Mouse (Mus musculus): ENCODE results near the gene Fnip2. TPM values are rescaled to one million over a fixed set of nuclear protein-coding genes. Genes with fewer than 3 reads are reported as not detected.

The Fnip2 gene
- polyA plus RNA-seq, 1 experiment from 2014 or later = 7.3 TPM

DNA sequence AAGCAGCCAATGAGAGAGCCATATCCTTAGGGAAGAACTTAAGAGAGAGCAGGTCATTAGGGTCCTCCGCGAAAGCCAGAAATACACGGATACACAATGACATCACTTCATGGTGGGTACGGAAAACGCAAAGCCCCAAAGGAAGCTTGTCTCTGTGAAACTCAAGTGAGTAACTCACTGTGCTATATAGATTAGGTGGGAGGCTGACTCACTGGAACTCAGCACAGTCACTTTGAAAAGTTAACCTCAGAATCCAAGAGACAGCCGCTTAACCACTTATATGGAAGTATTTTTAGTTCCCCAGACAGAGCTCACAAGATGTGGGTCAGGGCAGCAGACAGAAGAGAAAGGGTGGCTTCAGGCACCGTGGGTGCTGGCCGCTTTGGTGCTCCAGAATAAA is 122.6 kb downstream of the Fnip2 start:
- H3K4me1 ChIP-seq = no peaks in the 10 kb centered on the region; the same call in 1 of the 2 replicates
- H3K27me3 ChIP-seq = no peaks in the 10 kb centered on the region
- 83% methylated on average over 8 of the region's 8 CpGs for WGBS
- H3K9ac ChIP-seq = no peak overlapping the region
- H3K4me3 ChIP-seq (replicated peaks) = no peak overlapping the region
- no peaks in the 10 kb centered on the region for H3K9me3 ChIP-seq
- H3K4me2 ChIP-seq = no peak overlapping the region
- H3K36me3 ChIP-seq (replicated peaks) = no peaks in the 10 kb centered on the region
- no peak overlapping the region for H3K27ac ChIP-seq
- ATAC-seq (ENCODE audit: low FRiP score) = no peak

DNA sequence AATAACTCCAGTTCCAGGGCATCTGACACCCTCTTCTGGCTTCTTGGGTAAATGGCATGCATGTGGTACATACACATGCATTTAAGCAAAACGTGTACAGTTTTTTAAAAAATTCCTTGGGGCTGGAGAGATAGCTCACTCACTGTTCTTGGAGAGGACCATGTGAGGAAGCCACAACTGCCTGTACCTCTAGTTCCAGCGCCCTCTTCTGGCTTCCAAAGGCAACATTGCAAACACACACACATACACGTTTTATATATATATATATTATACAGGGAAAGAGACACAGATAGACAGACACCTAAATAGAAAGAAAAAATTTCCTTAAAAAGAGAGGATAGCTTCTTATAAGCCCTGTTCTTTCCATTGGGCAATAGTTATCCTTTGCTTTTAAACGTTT is 123.7 kb downstream of the Fnip2 start:
- H3K4me1 ChIP-seq = no peaks in the 10 kb centered on the region; the same call in 1 of the 2 replicates
- H3K9me3 ChIP-seq = no peaks in the 10 kb centered on the region
- no peak overlapping the region for H3K4me2 ChIP-seq
- H3K36me3 ChIP-seq (replicated peaks) = no peaks in the 10 kb centered on the region
- H3K27ac ChIP-seq = no peak overlapping the region
- H3K27me3 ChIP-seq = no peaks in the 10 kb centered on the region
- no peak overlapping the region for H3K4me3 ChIP-seq (replicated peaks)
- WGBS = 73% methylated on average over 4 of the region's 4 CpGs
- no peak overlapping the region for H3K9ac ChIP-seq
- no peak for ATAC-seq (ENCODE audit: low FRiP score)

DNA sequence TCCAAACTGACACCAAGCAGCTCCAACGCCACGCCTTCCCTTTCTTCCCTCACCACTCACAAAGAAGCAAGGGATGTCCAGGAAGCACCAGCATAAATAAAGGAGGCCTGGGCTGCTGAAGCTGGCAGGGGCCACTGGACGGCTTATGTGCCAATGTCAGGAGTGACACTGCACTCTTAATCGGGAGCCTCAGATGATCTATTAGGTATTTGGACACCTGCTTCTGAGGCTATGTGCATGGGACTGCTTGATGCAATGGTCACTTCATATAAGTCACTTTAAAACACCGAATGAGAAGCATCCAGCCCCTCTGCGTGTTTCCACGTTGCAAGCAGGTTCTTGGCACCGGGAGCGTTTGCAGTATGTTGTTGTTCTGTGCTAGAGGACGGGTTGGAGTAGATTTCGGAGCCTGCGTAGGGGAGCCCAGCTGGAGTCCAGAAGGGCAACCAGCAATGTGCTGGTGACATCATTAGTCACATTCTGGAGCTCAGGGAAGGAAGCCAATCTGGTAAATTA is 126.6 kb downstream of the Fnip2 start:
- H3K4me3 ChIP-seq (replicated peaks) = no peak overlapping the region
- 74% methylated on average over 12 of the region's 12 CpGs for WGBS
- no peaks in the 10 kb centered on the region for H3K36me3 ChIP-seq (replicated peaks)
- 0 out of 2 replicates have a peak, but pooled peaks have one; percentile 67 for ATAC-seq (ENCODE audit: low FRiP score)
- H3K9me3 ChIP-seq = no peaks in the 10 kb centered on the region
- no peaks in the 10 kb centered on the region; the same call in 1 of the 2 replicates for H3K4me1 ChIP-seq
- no peaks in the 10 kb centered on the region for H3K27me3 ChIP-seq
- no peak overlapping the region for H3K4me2 ChIP-seq
- no peak overlapping the region for H3K27ac ChIP-seq
- no peak overlapping the region for H3K9ac ChIP-seq

DNA sequence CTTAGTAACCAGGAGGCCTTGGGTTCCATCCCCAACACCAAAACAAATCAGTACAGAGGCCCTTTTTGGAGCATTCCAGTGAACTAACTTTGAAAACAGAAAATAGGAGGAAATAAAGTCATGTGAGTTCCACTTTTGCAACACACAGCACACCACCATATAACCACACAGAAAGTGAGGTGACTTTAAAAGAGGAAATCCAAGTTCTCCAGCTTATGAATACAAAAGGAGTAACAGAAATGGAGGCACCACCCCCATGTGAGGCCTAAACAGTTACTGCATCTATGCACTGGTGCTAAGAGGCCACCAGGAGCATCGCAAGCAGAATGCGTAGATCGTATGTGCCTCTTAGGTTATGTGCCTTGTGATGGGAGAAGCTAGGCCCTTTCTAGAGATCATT is 129.3 kb downstream of the Fnip2 start:
- no peaks in the 10 kb centered on the region for H3K27me3 ChIP-seq
- 98% methylated on average over 3 of the region's 3 CpGs for WGBS
- H3K36me3 ChIP-seq (replicated peaks) = no peaks in the 10 kb centered on the region
- no peaks in the 10 kb centered on the region; the same call in 1 of the 2 replicates for H3K4me1 ChIP-seq
- no peak overlapping the region for H3K4me3 ChIP-seq (replicated peaks)
- no peak overlapping the region for H3K9ac ChIP-seq
- H3K9me3 ChIP-seq = no peaks in the 10 kb centered on the region
- H3K27ac ChIP-seq = no peak overlapping the region
- no peak for ATAC-seq (ENCODE audit: low FRiP score)
- H3K4me2 ChIP-seq = no peak overlapping the region

DNA sequence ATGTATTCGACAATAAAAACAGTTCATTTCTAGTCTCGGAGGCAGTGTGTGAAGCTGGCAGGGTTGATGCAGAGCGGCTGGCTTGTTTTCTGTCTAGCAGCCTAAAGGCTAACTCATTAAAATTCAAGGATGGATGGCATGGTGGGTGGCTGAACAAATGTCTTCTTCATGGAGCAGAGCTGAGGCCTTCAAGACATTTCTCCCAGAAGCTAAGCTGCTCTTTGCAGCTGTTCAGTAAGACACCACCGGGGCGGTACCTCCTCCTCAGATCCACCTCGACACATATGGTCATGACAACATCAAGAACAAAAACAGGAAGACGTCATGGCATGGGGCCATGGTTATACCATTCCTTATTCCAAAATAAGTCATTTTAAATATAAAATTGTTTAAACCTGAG is 131.4 kb downstream of the Fnip2 start:
- no peak overlapping the region for H3K9ac ChIP-seq
- 81% methylated on average over 7 of the region's 7 CpGs for WGBS
- H3K9me3 ChIP-seq = no peaks in the 10 kb centered on the region
- H3K4me2 ChIP-seq = no peak overlapping the region
- no peak overlapping the region for H3K27ac ChIP-seq
- H3K36me3 ChIP-seq (replicated peaks) = no peaks in the 10 kb centered on the region
- no peaks in the 10 kb centered on the region; the same call in 1 of the 2 replicates for H3K4me1 ChIP-seq
- no peaks in the 10 kb centered on the region for H3K27me3 ChIP-seq
- H3K4me3 ChIP-seq (replicated peaks) = no peak overlapping the region
- ATAC-seq (ENCODE audit: low FRiP score) = no peak

DNA sequence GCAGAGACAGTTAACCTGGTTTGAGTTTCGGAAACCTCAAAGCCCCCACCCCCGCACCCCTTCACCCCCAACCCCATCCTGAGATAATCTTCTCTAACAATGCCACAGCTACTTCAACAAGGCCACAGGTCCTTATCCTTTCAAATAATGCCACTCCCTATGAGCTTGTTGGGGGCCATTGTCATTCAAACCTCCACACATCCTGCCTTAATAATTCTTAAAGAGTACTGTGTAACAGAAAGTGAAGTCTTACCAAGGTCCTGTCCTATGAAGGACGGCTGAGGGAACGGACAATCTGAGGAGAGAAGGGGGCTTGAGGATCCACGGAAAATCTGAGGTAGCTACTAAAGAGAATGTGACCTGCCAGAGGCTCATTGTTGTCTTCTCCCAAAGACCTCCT is 132.6 kb downstream of the Fnip2 start:
- no peak for ATAC-seq (ENCODE audit: low FRiP score)
- 32% methylated on average over 5 of the region's 5 CpGs for WGBS
- H3K27me3 ChIP-seq = no peaks in the 10 kb centered on the region
- H3K4me1 ChIP-seq = no peaks in the 10 kb centered on the region
- H3K27ac ChIP-seq = no peak overlapping the region
- H3K4me3 ChIP-seq (replicated peaks) = no peak overlapping the region
- H3K9me3 ChIP-seq = no peaks in the 10 kb centered on the region
- no peak overlapping the region for H3K4me2 ChIP-seq
- no peak overlapping the region for H3K9ac ChIP-seq
- H3K36me3 ChIP-seq (replicated peaks) = no peaks in the 10 kb centered on the region

DNA sequence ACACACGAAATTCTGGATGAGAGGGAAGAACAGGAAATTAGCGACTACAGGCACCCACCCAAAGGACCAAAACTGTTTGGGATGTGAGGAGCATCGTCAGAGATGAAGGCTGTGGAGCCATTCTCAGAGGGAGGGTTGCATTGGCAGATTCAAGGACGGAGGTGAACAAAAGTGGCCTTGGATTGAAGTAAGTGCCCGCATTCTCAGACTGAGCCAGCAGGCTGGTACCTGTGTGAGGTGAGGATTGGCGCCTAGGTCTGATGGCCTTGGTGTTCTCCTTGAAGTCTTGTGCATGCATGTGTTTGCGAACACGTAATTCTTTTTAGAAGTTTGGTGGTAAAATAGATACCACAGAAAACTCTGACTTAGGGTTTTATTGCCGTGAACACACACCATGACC is 133.2 kb downstream of the Fnip2 start:
- H3K9ac ChIP-seq = no peak overlapping the region
- no peak overlapping the region for H3K4me2 ChIP-seq
- no peaks in the 10 kb centered on the region for H3K27me3 ChIP-seq
- no peaks in the 10 kb centered on the region for H3K36me3 ChIP-seq (replicated peaks)
- no peaks in the 10 kb centered on the region for H3K4me1 ChIP-seq
- H3K27ac ChIP-seq = no peak overlapping the region
- WGBS = 75% methylated on average over 9 of the region's 9 CpGs
- no peak overlapping the region for H3K4me3 ChIP-seq (replicated peaks)
- ATAC-seq (ENCODE audit: low FRiP score) = no peak
- H3K9me3 ChIP-seq = no peaks in the 10 kb centered on the region

DNA sequence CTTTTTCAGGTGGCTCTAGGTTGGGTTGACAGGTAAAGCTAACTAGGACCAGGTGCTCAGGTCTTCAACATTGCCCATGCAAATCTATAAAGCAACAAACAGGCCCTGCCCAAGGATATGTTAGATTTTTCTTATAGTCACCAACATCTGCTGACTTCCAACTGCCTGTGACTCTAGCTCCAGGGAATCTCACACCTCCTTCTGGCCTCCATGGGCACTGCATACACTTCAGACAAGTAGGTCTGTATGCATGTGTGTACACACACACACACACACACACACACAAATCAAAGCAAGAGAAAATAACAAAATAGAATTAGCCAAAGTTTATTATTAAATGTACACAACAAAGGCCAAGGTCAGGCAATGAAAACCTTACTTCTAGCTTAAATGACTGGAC is 134.0 kb downstream of the Fnip2 start:
- H3K27me3 ChIP-seq = no peaks in the 10 kb centered on the region
- H3K4me3 ChIP-seq (replicated peaks) = no peak overlapping the region
- H3K9me3 ChIP-seq = no peaks in the 10 kb centered on the region
- no peaks in the 10 kb centered on the region for H3K4me1 ChIP-seq
- H3K4me2 ChIP-seq = no peak overlapping the region
- no peak for ATAC-seq (ENCODE audit: low FRiP score)
- H3K27ac ChIP-seq = no peak overlapping the region
- no peaks in the 10 kb centered on the region for H3K36me3 ChIP-seq (replicated peaks)
- no peak overlapping the region for H3K9ac ChIP-seq

DNA sequence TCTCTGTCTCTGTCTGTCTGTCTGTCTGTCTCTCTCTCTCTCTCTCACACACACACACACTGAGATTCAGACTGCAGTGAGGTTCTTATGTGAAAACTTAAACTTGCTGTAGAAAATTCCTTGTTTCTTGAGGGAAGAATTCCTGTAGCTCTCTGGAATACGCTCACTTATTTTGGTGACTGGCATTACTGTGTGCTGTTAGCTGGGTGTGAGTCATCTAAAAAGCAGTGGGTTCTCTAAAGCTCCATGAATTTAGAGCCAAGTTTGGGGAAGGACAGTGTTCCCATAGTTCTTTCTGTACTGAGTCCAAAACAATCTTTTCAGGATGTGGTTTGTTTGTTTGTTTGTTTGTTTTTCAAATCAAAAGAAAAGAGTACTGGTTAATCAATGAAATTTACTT is 142.2 kb downstream of the Fnip2 start:
- Histone ChIP-seq H3K27ac (no peak overlapping the region), H3K9ac (no peak overlapping the region)
- WGBS = 89% methylated on average over 1 of the region's 1 CpGs

DNA sequence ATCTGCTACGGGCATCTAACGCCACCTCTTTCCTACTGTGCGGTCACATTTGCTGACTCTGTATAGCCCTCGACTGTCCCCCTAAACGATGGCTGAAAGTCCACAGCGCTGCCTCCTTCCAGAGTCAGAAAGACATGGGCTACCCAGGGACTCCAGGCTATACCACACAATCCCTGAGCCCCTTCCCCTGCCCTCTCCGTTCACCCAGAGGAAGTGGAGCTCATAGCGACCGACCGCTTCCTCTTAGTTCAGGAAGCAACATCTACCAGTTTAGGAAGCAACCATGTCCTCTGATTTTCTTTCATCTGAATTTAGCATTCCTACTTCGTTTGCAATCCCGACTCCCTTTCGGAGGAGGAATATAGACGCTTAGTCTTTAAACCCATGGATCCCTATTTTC is 148.7 kb downstream of the Fnip2 start:
- no peak overlapping the region for H3K27ac ChIP-seq
- H3K9me3 ChIP-seq = no peaks in the 10 kb centered on the region
- WGBS = 91% methylated on average over 14 of the region's 14 CpGs
- peaks cover 13% of the 10 kb centered on the region for H3K4me1 ChIP-seq
- no peak for ATAC-seq (ENCODE audit: low FRiP score)
- H3K27me3 ChIP-seq = no peaks in the 10 kb centered on the region
- H3K4me2 ChIP-seq = no peak overlapping the region
- no peak overlapping the region for H3K9ac ChIP-seq
- H3K4me3 ChIP-seq (replicated peaks) = no peak overlapping the region
- H3K36me3 ChIP-seq (replicated peaks) = no peaks in the 10 kb centered on the region

More for the DNA sequence above, 142.2 kb downstream of the Fnip2 start:
- no peak for ATAC-seq (ENCODE audit: low FRiP score)
- H3K4me1 ChIP-seq = no peaks in the 10 kb centered on the region
- H3K27me3 ChIP-seq = no peaks in the 10 kb centered on the region
- H3K4me2 ChIP-seq = no peak overlapping the region
- no peaks in the 10 kb centered on the region for H3K36me3 ChIP-seq (replicated peaks)
- no peak overlapping the region for H3K4me3 ChIP-seq (replicated peaks)
- no peaks in the 10 kb centered on the region for H3K9me3 ChIP-seq

DNA sequence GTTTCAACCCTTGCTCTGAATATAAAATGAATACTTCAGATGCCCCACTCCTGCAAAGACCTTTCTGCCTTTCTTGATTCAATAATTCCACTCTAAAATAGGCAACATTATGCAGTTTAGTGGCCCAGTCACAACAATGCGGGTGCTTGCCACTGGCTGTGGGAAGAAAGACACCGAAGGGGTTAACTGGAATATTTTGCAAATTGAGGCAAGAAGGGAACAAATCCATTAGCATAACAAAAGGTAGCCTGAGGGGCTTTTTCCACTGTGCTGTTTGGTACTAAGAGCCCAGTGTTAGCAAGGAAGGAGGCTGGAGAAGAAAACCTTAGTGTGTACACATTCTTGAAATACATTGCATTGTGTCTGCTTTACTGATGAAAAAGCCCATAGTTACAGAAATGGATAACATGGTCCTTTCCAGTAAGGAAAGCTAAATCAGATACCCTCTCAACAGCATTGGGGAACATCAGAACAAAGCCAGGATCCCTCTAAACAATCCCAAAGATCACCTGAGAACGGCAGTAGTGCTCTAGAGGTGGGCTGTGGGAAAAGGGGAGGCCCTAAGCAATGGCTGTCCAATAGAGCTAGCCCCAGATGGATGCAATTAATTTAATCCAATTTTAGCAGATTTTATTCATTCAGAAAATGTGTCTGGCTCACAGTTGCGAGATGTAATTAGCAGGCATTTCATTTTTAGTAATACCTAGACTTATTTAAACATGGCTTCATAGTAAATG is 150.5 kb downstream of the Fnip2 start:
- H3K4me2 ChIP-seq = peak overlapping the region; percentile 39
- ATAC-seq (ENCODE audit: low FRiP score) = peak; percentile 93
- no peaks in the 10 kb centered on the region for H3K36me3 ChIP-seq (replicated peaks)
- H3K9me3 ChIP-seq = no peaks in the 10 kb centered on the region
- no peaks in the 10 kb centered on the region for H3K27me3 ChIP-seq
- peaks cover 13% of the 10 kb centered on the region for H3K4me1 ChIP-seq
- no peak overlapping the region for H3K4me3 ChIP-seq (replicated peaks)
- whole genome bisulfite sequencing = 6% methylated on average over 4 of the region's 4 CpGs
- peak overlapping the region; percentile 90 for H3K27ac ChIP-seq
- H3K9ac ChIP-seq = no peak overlapping the region

DNA sequence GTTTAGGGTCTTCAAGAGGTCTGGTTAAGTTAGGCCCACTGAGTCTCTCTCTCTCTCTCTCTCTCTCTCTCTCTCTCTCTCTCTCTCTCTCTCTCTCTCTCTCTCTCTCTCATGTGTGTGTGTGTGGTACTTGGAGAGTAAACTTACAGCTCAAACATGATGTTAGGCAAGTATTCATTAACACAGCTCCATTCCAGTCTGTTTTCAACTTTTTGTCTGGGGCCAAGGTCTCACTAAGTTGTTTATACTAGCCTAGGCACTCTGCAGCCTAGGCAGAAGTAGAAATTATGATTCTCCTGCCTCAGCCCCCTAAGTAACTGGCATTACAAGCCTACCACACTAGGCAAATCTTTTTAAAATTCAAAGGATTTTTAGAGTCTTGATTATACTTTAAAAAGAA is 151.7 kb downstream of the Fnip2 start:
- no peaks in the 10 kb centered on the region for H3K27me3 ChIP-seq
- H3K4me3 ChIP-seq (replicated peaks) = no peak overlapping the region
- no peak overlapping the region for H3K9ac ChIP-seq
- no peak for ATAC-seq (ENCODE audit: low FRiP score)
- H3K4me1 ChIP-seq = peaks cover 13% of the 10 kb centered on the region
- H3K36me3 ChIP-seq (replicated peaks) = no peaks in the 10 kb centered on the region
- no peak overlapping the region for H3K4me2 ChIP-seq
- H3K27ac ChIP-seq = no peak overlapping the region
- no peaks in the 10 kb centered on the region for H3K9me3 ChIP-seq

DNA sequence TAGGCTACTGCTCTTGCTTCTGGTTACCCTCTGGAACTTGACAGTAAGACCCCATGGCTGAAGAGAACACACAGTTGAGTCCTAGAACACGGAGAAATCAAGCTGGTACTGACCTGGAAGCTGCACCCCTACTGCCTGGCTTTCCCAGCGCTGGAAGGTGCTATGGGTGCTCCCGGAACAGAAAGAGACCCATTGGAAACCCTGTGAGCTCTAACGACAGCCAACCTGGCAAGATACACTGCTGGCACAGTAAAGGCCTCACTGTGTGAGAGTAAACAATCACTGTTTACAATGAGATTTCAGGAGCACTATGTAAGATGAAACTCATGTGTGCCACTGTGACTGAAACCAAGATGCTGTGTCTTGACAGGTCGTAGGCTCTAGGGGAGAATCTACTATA is 152.5 kb downstream of the Fnip2 start:
- ATAC-seq (ENCODE audit: low FRiP score) = no peak
- H3K27ac ChIP-seq = no peak overlapping the region
- WGBS = 88% methylated on average over 5 of the region's 5 CpGs

More for the DNA sequence above, 152.5 kb downstream of the Fnip2 start:
- H3K9me3 ChIP-seq = no peaks in the 10 kb centered on the region
- H3K27me3 ChIP-seq = no peaks in the 10 kb centered on the region
- H3K4me1 ChIP-seq = peaks cover 19% of the 10 kb centered on the region
- H3K4me2 ChIP-seq = no peak overlapping the region
- no peak overlapping the region for H3K4me3 ChIP-seq (replicated peaks)
- H3K9ac ChIP-seq = no peak overlapping the region
- no peaks in the 10 kb centered on the region for H3K36me3 ChIP-seq (replicated peaks)
